Mouse (Mus musculus) neural tube, embryonic 15.5 days (tissue): ENCODE results near the gene Erich4. TPM values are rescaled to one million over a fixed set of nuclear protein-coding genes. Genes with fewer than 3 reads are reported as not detected.

Source experiments
- ATAC-seq: fragments of 200-750 bp; cut with Nextera tagmentation; 2 replicates; pipeline ENCODE4 v1.8.0; 2017; ENCODE audit warnings: mild to moderate bottlenecking, moderate TSS enrichment, moderate library complexity; ENCODE audit not compliant: low FRiP score
- H3K27ac ChIP-seq: fragments of 300-500 bp; sonication (generic); replicated peaks from 2 replicates; pipeline ENCODE4 v1.5.1; 2015; ENCODE audit warnings: mild to moderate bottlenecking, inconsistent platforms
- H3K27me3 ChIP-seq: fragments of 300-500 bp; sonication (generic); replicated peaks from 2 replicates; pipeline ENCODE4 v1.6.1; 2015; ENCODE audit warnings: inconsistent platforms
- H3K36me3 ChIP-seq: fragments of 300-500 bp; sonication (generic); 2 replicates; pipeline ENCODE4 v1.6.1; 2015; ENCODE audit warnings: inconsistent platforms
- H3K4me1 ChIP-seq: fragments of 300-500 bp; sonication (generic); 2 replicates; pipeline ENCODE4 v1.6.1; 2015; ENCODE audit warnings: inconsistent platforms
- H3K4me2 ChIP-seq: fragments of 300-500 bp; sonication (generic); 2 replicates; pipeline ENCODE4 v1.6.1; 2015; ENCODE audit warnings: inconsistent platforms, mild to moderate bottlenecking, moderate library complexity
- H3K4me3 ChIP-seq: fragments of 300-500 bp; sonication (generic); replicated peaks from 2 replicates; pipeline ENCODE4 v1.5.1; 2015; ENCODE audit warnings: mild to moderate bottlenecking, inconsistent platforms
- H3K9ac ChIP-seq: fragments of 300-500 bp; sonication (generic); replicated peaks from 2 replicates; pipeline ENCODE4 v1.6.1; 2015; ENCODE audit warnings: mild to moderate bottlenecking, inconsistent platforms
- H3K9me3 ChIP-seq: fragments of 300-500 bp; sonication (generic); replicated peaks from 2 replicates; pipeline ENCODE4 v1.6.1; 2016; ENCODE audit warnings: inconsistent platforms
- WGBS: fragments of 180-500 bp; shearing (Covaris S2); methylation state at CpG from one replicate; pipeline ENCODE4 v1.1.7; 2015; ENCODE audit warnings: mixed read lengths; 5-methylcytosine and 5-hydroxymethylcytosine counted together
- polyA plus RNA-seq: library from polyadenylated mRNA; unstranded; fragments of >200 nt; fragmentation: Nextera tagmentation; extraction: Ambion mirVana; gene quantifications from 2 replicates; pipeline ENCODE4 v1.2.1, GENCODE M21; 2015

Erich4 gene
- polyA plus RNA-seq, 1 experiment from 2014 or later: not detected

GRCm38 (mm10) chr7:25639754-25640153 is 24.1 kb upstream of the Erich4 start:
- WGBS: 93% methylated on average over 4 of the region's 4 CpGs
- Histone ChIP-seq H3K4me3 (no peak overlapping the region), H3K9ac (no peak overlapping the region), H3K9me3 (no peaks in the 10 kb centered on the region), H3K27me3 (no peaks in the 10 kb centered on the region), H3K27ac (no peak overlapping the region), H3K4me1 (no peaks in the 10 kb centered on the region), H3K4me2 (no peak overlapping the region), H3K36me3 (peaks cover 49% of the 10 kb centered on the region)
- ATAC-seq: no peak

- Histone ChIP-seq H3K27me3 (no peaks in the 10 kb centered on the region), H3K9me3 (no peaks in the 10 kb centered on the region), H3K36me3 (peaks cover 60% of the 10 kb centered on the region), H3K4me1 (no peaks in the 10 kb centered on the region), H3K4me3 (no peak overlapping the region), H3K4me2 (no peak overlapping the region), H3K9ac (no peak overlapping the region), H3K27ac (no peak overlapping the region)
- ATAC-seq: no peak
- 93% methylated on average over 5 of the region's 5 CpGs for WGBS
Observed at GRCm38 (mm10) chr7:25637099-25637498, 21.4 kb upstream of the Erich4 start.

GRCm38 (mm10) chr7:25636373-25636772 is 20.7 kb upstream of the Erich4 start:
- WGBS: 77% methylated on average over 3 of the region's 3 CpGs
- Histone ChIP-seq H3K27me3 (no peaks in the 10 kb centered on the region), H3K4me1 (no peaks in the 10 kb centered on the region), H3K36me3 (peaks cover 68% of the 10 kb centered on the region), H3K9ac (no peak overlapping the region), H3K27ac (no peak overlapping the region), H3K9me3 (no peaks in the 10 kb centered on the region), H3K4me3 (no peak overlapping the region), H3K4me2 (no peak overlapping the region)
- ATAC-seq: no peak

GRCm38 (mm10) chr7:25632679-25633078 is 17.0 kb upstream of the Erich4 start:
- peaks cover 3% of the 10 kb centered on the region for H3K4me1 ChIP-seq
- H3K36me3 ChIP-seq: peaks cover 58% of the 10 kb centered on the region
- 92% methylated on average over 5 of the region's 5 CpGs for WGBS
- no peak overlapping the region for H3K9ac ChIP-seq
- H3K9me3 ChIP-seq: no peaks in the 10 kb centered on the region
- H3K27me3 ChIP-seq: peaks cover 20% of the 10 kb centered on the region
- H3K4me3 ChIP-seq: no peak overlapping the region
- H3K27ac ChIP-seq: no peak overlapping the region
- H3K4me2 ChIP-seq: no peak overlapping the region
- no peak for ATAC-seq

GRCm38 (mm10) chr7:25628323-25628620 is 12.6 kb upstream of the Erich4 start:
- 71% methylated on average over 8 of the region's 8 CpGs for WGBS
- no peak overlapping the region for H3K4me2 ChIP-seq
- ATAC-seq: no peak
- no peak overlapping the region for H3K9ac ChIP-seq
- peaks cover 17% of the 10 kb centered on the region for H3K4me1 ChIP-seq
- H3K4me3 ChIP-seq: no peak overlapping the region
- no peaks in the 10 kb centered on the region for H3K9me3 ChIP-seq
- H3K36me3 ChIP-seq: peaks cover 55% of the 10 kb centered on the region
- H3K27ac ChIP-seq: no peak overlapping the region
- H3K27me3 ChIP-seq: peaks cover 23% of the 10 kb centered on the region

GRCm38 (mm10) chr7:25627431-25628322 is 12.0 kb upstream of the Erich4 start:
- Histone ChIP-seq H3K9me3 (no peaks in the 10 kb centered on the region), H3K9ac (peak overlapping the region; percentile 26; the same call in 1 of the 2 replicates), H3K4me2 (peak overlapping the region; percentile 51), H3K36me3 (peaks cover 55% of the 10 kb centered on the region), H3K4me1 (peaks cover 17% of the 10 kb centered on the region), H3K4me3 (peak overlapping the region; percentile 23), H3K27ac (no peak overlapping the region), H3K27me3 (peaks cover 23% of the 10 kb centered on the region)
- 20% methylated on average over 35 of the region's 38 CpGs for WGBS
- no peak for ATAC-seq

- H3K4me3 ChIP-seq: peak within 1 kb of the TSS; percentile 23
- no peak within 1 kb of the TSS for H3K27ac ChIP-seq
- ATAC-seq: no peak
- peaks cover 17% of the 10 kb centered on the region for H3K4me1 ChIP-seq
- H3K4me2 ChIP-seq: peak within 1 kb of the TSS; percentile 51
- peaks cover 55% of the 10 kb centered on the region for H3K36me3 ChIP-seq
- peaks cover 23% of the 10 kb centered on the region for H3K27me3 ChIP-seq
- peak within 1 kb of the TSS; percentile 26; the same call in 1 of the 2 replicates for H3K9ac ChIP-seq
- 22% methylated on average over 28 of the region's 29 CpGs for WGBS
- H3K9me3 ChIP-seq: no peaks in the 10 kb centered on the region
Observed at GRCm38 (mm10) chr7:25626509-25627430, 11.1 kb upstream of the Erich4 start, which contains the start of gene B3gnt8. TSS of gene B3gnt8 (plus strand) at chr7:25626654.

GRCm38 (mm10) chr7:25625594-25626250 is 10.0 kb upstream of the Erich4 start:
- no peak overlapping the region for H3K27ac ChIP-seq
- no peak overlapping the region for H3K4me3 ChIP-seq
- no peak overlapping the region for H3K9ac ChIP-seq
- H3K9me3 ChIP-seq: no peaks in the 10 kb centered on the region
- ATAC-seq: no peak
- 79% methylated on average over 10 of the region's 10 CpGs for WGBS
- peaks cover 17% of the 10 kb centered on the region for H3K4me1 ChIP-seq
- peaks cover 59% of the 10 kb centered on the region for H3K36me3 ChIP-seq
- peaks cover 23% of the 10 kb centered on the region for H3K27me3 ChIP-seq
- H3K4me2 ChIP-seq: no peak overlapping the region

- H3K9ac ChIP-seq: no peak overlapping the region
- WGBS: 78% methylated on average over 5 of the region's 5 CpGs
- no peak overlapping the region for H3K4me3 ChIP-seq
- no peak overlapping the region for H3K27ac ChIP-seq
- H3K9me3 ChIP-seq: no peaks in the 10 kb centered on the region
- peaks cover 23% of the 10 kb centered on the region for H3K27me3 ChIP-seq
- peaks cover 21% of the 10 kb centered on the region for H3K4me1 ChIP-seq
- ATAC-seq: no peak
- H3K4me2 ChIP-seq: no peak overlapping the region
- peaks cover 51% of the 10 kb centered on the region for H3K36me3 ChIP-seq
Observed at GRCm38 (mm10) chr7:25624851-25625250, 9.2 kb upstream of the Erich4 start.

GRCm38 (mm10) chr7:25623857-25624370 is 8.2 kb upstream of the Erich4 start:
- no peak for ATAC-seq

GRCm38 (mm10) chr7:25620751-25621150 is 5.1 kb upstream of the Erich4 start:
- H3K27ac ChIP-seq: no peak overlapping the region
- H3K4me2 ChIP-seq: no peak overlapping the region
- H3K36me3 ChIP-seq: peaks cover 41% of the 10 kb centered on the region
- WGBS: 91% methylated on average over 11 of the region's 11 CpGs
- no peak for ATAC-seq
- peaks cover 12% of the 10 kb centered on the region for H3K4me1 ChIP-seq
- no peak overlapping the region for H3K9ac ChIP-seq
- no peak overlapping the region for H3K4me3 ChIP-seq
- H3K27me3 ChIP-seq: no peaks in the 10 kb centered on the region
- no peaks in the 10 kb centered on the region for H3K9me3 ChIP-seq

More at GRCm38 (mm10) chr7:25623857-25624370, 8.2 kb upstream of the Erich4 start:
- Histone ChIP-seq H3K4me2 (no peak overlapping the region), H3K4me1 (peaks cover 26% of the 10 kb centered on the region), H3K9me3 (no peaks in the 10 kb centered on the region), H3K9ac (no peak overlapping the region), H3K4me3 (no peak overlapping the region), H3K27ac (no peak overlapping the region), H3K36me3 (peaks cover 42% of the 10 kb centered on the region), H3K27me3 (peaks cover 15% of the 10 kb centered on the region)
- WGBS: 87% methylated on average over 11 of the region's 11 CpGs
